Mouse (Mus musculus): Measurements from ENCODE around the gene Ttc8.

The Ttc8 gene

GRCm38 (mm10) chr12:99028665-99029064 lies 108.3 kb downstream of the Ttc8 start:
- no peak for DNase-seq (ENCODE audit: low spot score)

- no peak for DNase-seq (ENCODE audit: low spot score)
Observed at GRCm38 (mm10) chr12:99030022-99030421, 109.6 kb downstream of the Ttc8 start.
